Mouse (Mus musculus): ENCODE measurements around the gene Tspan7.

Tspan7 gene

GRCm38 (mm10) chrX:10556899-10557298, 71.9 kb downstream of the Tspan7 start:
- DNase-seq: no peak

DNA sequence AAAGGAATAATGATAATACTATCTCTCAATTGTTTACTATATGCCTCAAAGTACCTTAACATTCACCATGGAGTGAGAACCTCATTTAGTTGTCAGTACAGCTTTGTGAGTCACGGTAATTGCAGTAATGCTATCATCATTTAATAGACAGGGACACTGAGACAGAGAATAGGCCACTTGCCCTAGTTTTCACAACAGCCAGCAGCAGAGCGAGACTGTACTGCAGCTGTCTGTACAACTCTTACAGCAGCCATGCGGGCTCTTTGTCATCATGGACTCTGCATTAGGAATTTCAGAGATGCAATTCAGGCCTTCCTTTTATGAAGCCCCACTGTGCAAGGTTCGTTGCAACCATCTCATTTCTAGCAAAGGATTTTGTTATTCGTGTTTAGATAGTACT, 72.6 kb downstream of the Tspan7 start:
- no peak for DNase-seq

DNA sequence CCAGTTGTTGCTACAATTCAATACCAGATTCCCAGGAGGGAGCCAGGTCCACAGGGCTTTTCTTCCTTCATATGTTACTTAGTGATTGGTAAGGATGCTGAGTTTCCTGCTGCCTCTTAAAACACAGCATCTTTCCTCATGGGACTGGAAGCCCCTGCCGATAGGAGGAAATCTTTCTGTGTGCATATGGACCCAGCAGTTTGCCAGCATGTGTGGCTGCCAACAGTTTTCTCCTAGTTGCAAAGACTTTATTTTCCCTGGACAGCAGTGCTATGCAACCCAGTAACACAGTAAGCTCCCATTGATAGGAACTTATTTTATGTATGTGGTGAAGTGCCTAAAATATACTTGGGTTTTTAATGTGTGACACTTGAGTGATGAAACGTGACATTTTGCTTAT, 73.7 kb downstream of the Tspan7 start:
- peak; percentile 27 to 28 for DNase-seq

DNA sequence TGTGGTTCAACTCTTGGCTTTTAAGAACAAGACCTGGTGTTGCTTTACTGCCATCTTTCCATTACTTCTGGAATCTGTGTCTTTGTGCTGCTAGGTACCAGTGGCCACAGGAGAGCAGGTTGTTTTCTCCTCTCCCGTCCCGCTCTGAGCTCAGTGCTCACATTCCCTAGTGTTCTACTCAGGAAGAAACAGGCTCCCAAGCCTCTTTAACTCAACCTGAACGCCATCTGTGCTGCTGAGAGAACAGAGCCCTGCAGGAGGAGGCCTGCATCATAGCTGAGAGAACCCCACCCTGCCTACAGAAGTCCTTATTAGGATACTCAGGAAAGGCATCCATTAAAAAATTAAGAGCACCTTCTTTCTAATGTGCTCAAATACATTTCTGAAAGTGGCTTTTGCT, 80.9 kb downstream of the Tspan7 start:
- DNase-seq: peak; percentile 34 to 54

DNA sequence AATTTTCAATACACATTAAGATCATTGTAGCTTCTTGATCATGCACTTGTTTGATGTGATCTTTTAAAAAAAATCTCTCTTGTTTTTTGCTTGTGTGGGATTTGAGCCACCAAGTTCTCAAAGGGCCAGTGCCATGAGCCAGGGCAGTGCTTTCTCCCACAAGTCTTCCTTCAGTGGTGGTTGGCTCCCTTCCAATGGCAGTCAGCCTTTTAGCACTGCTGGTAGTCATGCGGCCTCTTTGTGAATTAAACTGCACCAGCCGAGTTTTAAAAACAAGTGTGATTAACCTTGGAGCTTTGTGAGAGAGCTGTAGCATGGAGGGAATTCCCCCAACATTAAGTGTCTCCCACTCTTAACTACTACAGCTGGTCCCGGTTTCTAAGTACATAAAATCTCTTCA, 89.6 kb downstream of the Tspan7 start:
- peak; percentile 40 to 72 for DNase-seq

GRCm38 (mm10) chrX:10575406-10575805, 90.4 kb downstream of the Tspan7 start:
- DNase-seq: peak in 1 of 2 experiments; percentile 65

GRCm38 (mm10) chrX:10576349-10576748, 91.4 kb downstream of the Tspan7 start:
- peak; percentile 29 to 37 for DNase-seq

DNA sequence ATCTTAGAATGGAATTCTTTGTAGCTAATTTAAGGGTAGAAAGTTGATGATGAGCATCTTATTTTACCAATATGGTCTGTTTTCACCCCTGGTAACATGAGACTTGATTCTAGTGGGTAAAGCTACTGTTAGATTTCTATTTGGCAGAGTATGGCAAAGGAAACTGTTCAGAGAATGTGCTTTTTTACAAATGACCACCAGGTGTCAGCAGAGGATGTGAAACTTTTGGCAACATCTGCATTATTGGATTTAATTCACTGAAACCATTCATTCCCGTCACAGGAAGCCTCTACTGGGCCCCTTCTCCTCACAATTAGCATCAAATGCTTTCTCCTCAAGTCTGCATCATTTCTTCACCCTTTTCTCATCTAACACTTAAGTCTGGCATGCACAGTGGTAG, 92.4 kb downstream of the Tspan7 start:
- DNase-seq: no peak

- DNase-seq: no peak
Measured at GRCm38 (mm10) chrX:10582731-10583130, 97.8 kb downstream of the Tspan7 start.

DNA sequence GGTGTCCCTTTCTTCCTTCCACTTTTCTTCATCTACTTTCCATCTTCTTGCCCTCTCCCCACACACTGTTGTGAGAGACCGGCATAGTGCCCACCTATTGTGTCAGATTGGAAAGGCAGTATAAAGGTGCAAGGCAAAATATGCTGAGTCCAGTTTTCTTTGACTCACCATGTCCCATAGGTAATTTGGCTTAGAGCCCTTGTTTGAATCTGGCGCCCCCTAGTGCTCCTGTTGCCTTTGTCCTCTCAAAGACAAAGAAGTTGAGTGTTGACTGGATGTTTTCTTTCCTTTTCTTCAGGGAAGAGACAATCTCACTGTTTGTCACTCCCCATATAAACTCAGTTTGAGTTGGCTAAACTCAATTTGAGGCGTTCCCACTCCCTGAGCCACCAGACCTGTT, 107.3 kb downstream of the Tspan7 start:
- DNase-seq: peak; percentile 37 to 72

DNA sequence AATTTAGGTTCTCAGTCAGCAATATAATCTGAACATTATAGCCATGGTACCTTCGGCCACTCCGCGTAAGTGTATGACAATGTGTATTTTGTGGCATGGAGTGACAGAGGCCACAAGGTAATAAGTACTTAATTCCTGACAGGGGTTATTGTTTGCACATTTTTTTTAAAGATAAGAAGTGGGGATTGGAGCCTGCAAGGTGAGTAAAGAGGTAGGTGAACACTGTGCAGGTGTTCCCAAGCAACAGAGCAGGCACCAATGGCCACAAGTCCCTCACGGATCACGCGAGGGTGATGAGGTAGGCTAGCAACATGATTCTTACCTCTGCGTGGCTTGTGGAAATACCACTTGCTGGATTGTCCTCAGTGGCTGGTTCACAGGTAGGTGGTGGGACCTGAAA, 108.6 kb downstream of the Tspan7 start:
- no peak for DNase-seq

DNA sequence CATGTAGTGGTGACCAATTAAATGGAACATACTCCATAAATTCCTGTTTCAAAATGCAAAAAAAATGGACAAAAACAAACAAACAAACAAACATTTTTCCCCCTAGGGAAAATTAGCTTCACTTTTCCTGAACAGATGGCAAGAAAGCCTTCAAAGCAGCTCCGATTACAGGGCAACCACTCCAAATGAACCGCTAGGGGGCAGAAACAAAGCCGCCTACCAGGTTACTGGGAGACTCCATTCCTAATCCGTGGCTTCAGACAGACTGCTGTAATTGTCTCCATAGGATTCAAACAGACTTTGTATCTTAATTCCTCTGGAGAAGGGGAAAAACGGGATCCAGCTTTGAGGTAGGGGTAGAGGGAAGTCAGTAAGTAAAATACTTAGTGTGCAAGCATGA, 132.2 kb downstream of the Tspan7 start:
- DNase-seq: peak; percentile 30 to 59

GRCm38 (mm10) chrX:10641062-10641461, 156.1 kb downstream of the Tspan7 start:
- DNase-seq: no peak
